Mouse (Mus musculus): ENCODE measurements around the gene Tmem269. TPM values are rescaled to one million over a fixed set of nuclear protein-coding genes. Genes with fewer than 3 reads are reported as not detected.

Gene Tmem269
- polyA plus RNA-seq, 1 experiment = not detected

- TF ChIP-seq CTCF (IDR thresholded peaks at IDR 0.05; ENCODE audit: borderline replicate concordance, insufficient read depth, low read length) (no peak), POLR2A (IDR thresholded peaks at IDR 0.05; ENCODE audit: low read depth, low read length) (no peak)
- Histone ChIP-seq H3K4me1 (ENCODE audit: control insufficient read depth, insufficient read depth, low read length) (peaks cover 2% of the 10 kb centered on the region; the same call in 1 of the 2 replicates), H3K27ac (ENCODE audit: insufficient read depth, low read length) (no peak overlapping the region), H3K4me3 (ENCODE audit: insufficient read depth, low read length) (peak overlapping the region; percentile 87)
Measured at GRCm38 (mm10) chr4:119172919-119173650, 44.9 kb downstream of the Tmem269 start.

- H3K27ac ChIP-seq (ENCODE audit: insufficient read depth, low read length) = no peak overlapping the region
- H3K4me3 ChIP-seq (ENCODE audit: insufficient read depth, low read length) = no peak overlapping the region
- H3K4me1 ChIP-seq (ENCODE audit: control insufficient read depth, insufficient read depth, low read length) = peaks cover 2% of the 10 kb centered on the region; the same call in 1 of the 2 replicates
- TF ChIP-seq POLR2A (IDR thresholded peaks at IDR 0.05; ENCODE audit: low read depth, low read length) = no peak
- TF ChIP-seq CTCF (IDR thresholded peaks at IDR 0.05; ENCODE audit: borderline replicate concordance, insufficient read depth, low read length) = peak; percentile 44; the same call in 1 of the 2 replicates
Measured at GRCm38 (mm10) chr4:119167663-119168062, 50.4 kb downstream of the Tmem269 start.

GRCm38 (mm10) chr4:119167068-119167467 lies 50.9 kb downstream of the Tmem269 start:
- TF ChIP-seq CTCF (IDR thresholded peaks at IDR 0.05; ENCODE audit: borderline replicate concordance, insufficient read depth, low read length) = no peak
- no peak for TF ChIP-seq POLR2A (IDR thresholded peaks at IDR 0.05; ENCODE audit: low read depth, low read length)
- Histone ChIP-seq H3K27ac (ENCODE audit: insufficient read depth, low read length) (no peak overlapping the region), H3K4me1 (ENCODE audit: control insufficient read depth, insufficient read depth, low read length) (peaks cover 2% of the 10 kb centered on the region; the same call in 1 of the 2 replicates), H3K4me3 (ENCODE audit: insufficient read depth, low read length) (no peak overlapping the region)

GRCm38 (mm10) chr4:119165916-119166315 lies 52.1 kb downstream of the Tmem269 start:
- no peak for TF ChIP-seq POLR2A (IDR thresholded peaks at IDR 0.05; ENCODE audit: low read depth, low read length)
- TF ChIP-seq CTCF (IDR thresholded peaks at IDR 0.05; ENCODE audit: borderline replicate concordance, insufficient read depth, low read length) = no peak
- Histone ChIP-seq H3K4me3 (ENCODE audit: insufficient read depth, low read length) (no peak overlapping the region), H3K27ac (ENCODE audit: insufficient read depth, low read length) (no peak overlapping the region), H3K4me1 (ENCODE audit: control insufficient read depth, insufficient read depth, low read length) (no peaks in the 10 kb centered on the region)

GRCm38 (mm10) chr4:119162990-119163389 lies 55.0 kb downstream of the Tmem269 start:
- no peak overlapping the region for H3K27ac ChIP-seq (ENCODE audit: insufficient read depth, low read length)
- TF ChIP-seq POLR2A (IDR thresholded peaks at IDR 0.05; ENCODE audit: low read depth, low read length) (no peak), CTCF (IDR thresholded peaks at IDR 0.05; ENCODE audit: borderline replicate concordance, insufficient read depth, low read length) (no peak)
- H3K4me3 ChIP-seq (ENCODE audit: insufficient read depth, low read length) = no peak overlapping the region
- H3K4me1 ChIP-seq (ENCODE audit: control insufficient read depth, insufficient read depth, low read length) = no peaks in the 10 kb centered on the region

- no peak overlapping the region for H3K4me3 ChIP-seq (ENCODE audit: insufficient read depth, low read length)
- TF ChIP-seq CTCF (IDR thresholded peaks at IDR 0.05; ENCODE audit: borderline replicate concordance, insufficient read depth, low read length) (no peak), POLR2A (IDR thresholded peaks at IDR 0.05; ENCODE audit: low read depth, low read length) (no peak)
- H3K27ac ChIP-seq (ENCODE audit: insufficient read depth, low read length) = no peak overlapping the region
- H3K4me1 ChIP-seq (ENCODE audit: control insufficient read depth, insufficient read depth, low read length) = no peaks in the 10 kb centered on the region
Measured at GRCm38 (mm10) chr4:119161358-119161757, 56.7 kb downstream of the Tmem269 start.

GRCm38 (mm10) chr4:119157891-119158290 lies 60.1 kb downstream of the Tmem269 start:
- H3K4me1 ChIP-seq (ENCODE audit: control insufficient read depth, insufficient read depth, low read length) = no peaks in the 10 kb centered on the region
- no peak overlapping the region for H3K4me3 ChIP-seq (ENCODE audit: insufficient read depth, low read length)
- TF ChIP-seq CTCF (IDR thresholded peaks at IDR 0.05; ENCODE audit: borderline replicate concordance, insufficient read depth, low read length) = no peak
- TF ChIP-seq POLR2A (IDR thresholded peaks at IDR 0.05; ENCODE audit: low read depth, low read length) = no peak
- no peak overlapping the region for H3K27ac ChIP-seq (ENCODE audit: insufficient read depth, low read length)

- TF ChIP-seq POLR2A (IDR thresholded peaks at IDR 0.05; ENCODE audit: low read depth, low read length) = no peak
- no peak for TF ChIP-seq CTCF (IDR thresholded peaks at IDR 0.05; ENCODE audit: borderline replicate concordance, insufficient read depth, low read length)
- no peaks in the 10 kb centered on the region for H3K4me1 ChIP-seq (ENCODE audit: control insufficient read depth, insufficient read depth, low read length)
- no peak overlapping the region for H3K4me3 ChIP-seq (ENCODE audit: insufficient read depth, low read length)
- H3K27ac ChIP-seq (ENCODE audit: insufficient read depth, low read length) = no peak overlapping the region
Measured at GRCm38 (mm10) chr4:119157186-119157585, 60.8 kb downstream of the Tmem269 start.

Other genes starting within 250 kb of the Tmem269 start
- 92.4 and 124 TPM in 2 replicates for gene Slc2a1, start 109.5 kb downstream of the Tmem269 start, polyA plus RNA-seq (2011; ENCODE audit: insufficient read length, low read depth, missing spikeins)
- 4.9 and 9.0 TPM in 2 replicates for gene Zfp691, start 44.0 kb downstream of the Tmem269 start, polyA plus RNA-seq (2011; ENCODE audit: insufficient read length, low read depth, missing spikeins)
- 0.33 TPM in 1 of 2 replicates, not detected in the other for gene Ermap, start 28.2 kb downstream of the Tmem269 start, polyA plus RNA-seq (2011; ENCODE audit: insufficient read length, low read depth, missing spikeins)
- 42.2 and 57.6 TPM in 2 replicates for gene Svbp, start 22.9 kb downstream of the Tmem269 start, polyA plus RNA-seq (2011; ENCODE audit: insufficient read length, low read depth, missing spikeins)
- gene AU022252, start 14.5 kb upstream of the Tmem269 start, polyA plus RNA-seq (2011; ENCODE audit: insufficient read length, low read depth, missing spikeins) = 17.1 and 17.8 TPM in 2 replicates
- 142 and 190 TPM in 2 replicates for gene P3h1, start 14.7 kb upstream of the Tmem269 start, polyA plus RNA-seq (2011; ENCODE audit: insufficient read length, low read depth, missing spikeins)
- 0.20 and 0.21 TPM in 2 replicates for gene Cldn19, start 37.2 kb upstream of the Tmem269 start, polyA plus RNA-seq (2011; ENCODE audit: insufficient read length, low read depth, missing spikeins)
- gene Ybx1, start 76.4 kb upstream of the Tmem269 start, polyA plus RNA-seq (2011; ENCODE audit: insufficient read length, low read depth, missing spikeins) = 867 and 936 TPM in 2 replicates
- 46.0 and 48.4 TPM in 2 replicates for gene Ppih, start 102.3 kb upstream of the Tmem269 start, polyA plus RNA-seq (2011; ENCODE audit: insufficient read length, low read depth, missing spikeins)
- gene Ccdc30, start 197.3 kb upstream of the Tmem269 start, polyA plus RNA-seq (2011; ENCODE audit: insufficient read length, low read depth, missing spikeins) = 1.3 and 2.0 TPM in 2 replicates
- gene Ppcs, start 204.2 kb upstream of the Tmem269 start, polyA plus RNA-seq (2011; ENCODE audit: insufficient read length, low read depth, missing spikeins) = 8.9 and 10.5 TPM in 2 replicates
- not detected in 2 replicates for gene Zmynd12, start 204.6 kb upstream of the Tmem269 start, polyA plus RNA-seq (2011; ENCODE audit: insufficient read length, low read depth, missing spikeins)